Mouse (Mus musculus) colon, adult 2 months (tissue): ENCODE measurements around the gene Pigt. TPM values are rescaled to one million over a fixed set of nuclear protein-coding genes. Genes with fewer than 3 reads are reported as not detected.

Source experiments
- polyA plus RNA-seq: library from polyadenylated mRNA; depleted of rRNA; stranded (reverse); fragments of >200 nt; gene quantifications from 2 replicates; pipeline ENCODE4 v1.2.3, GENCODE M21; 2012; rRNA removed

The Pigt gene
- polyA plus RNA-seq = 181 and 196 TPM in 2 replicates

DNA sequence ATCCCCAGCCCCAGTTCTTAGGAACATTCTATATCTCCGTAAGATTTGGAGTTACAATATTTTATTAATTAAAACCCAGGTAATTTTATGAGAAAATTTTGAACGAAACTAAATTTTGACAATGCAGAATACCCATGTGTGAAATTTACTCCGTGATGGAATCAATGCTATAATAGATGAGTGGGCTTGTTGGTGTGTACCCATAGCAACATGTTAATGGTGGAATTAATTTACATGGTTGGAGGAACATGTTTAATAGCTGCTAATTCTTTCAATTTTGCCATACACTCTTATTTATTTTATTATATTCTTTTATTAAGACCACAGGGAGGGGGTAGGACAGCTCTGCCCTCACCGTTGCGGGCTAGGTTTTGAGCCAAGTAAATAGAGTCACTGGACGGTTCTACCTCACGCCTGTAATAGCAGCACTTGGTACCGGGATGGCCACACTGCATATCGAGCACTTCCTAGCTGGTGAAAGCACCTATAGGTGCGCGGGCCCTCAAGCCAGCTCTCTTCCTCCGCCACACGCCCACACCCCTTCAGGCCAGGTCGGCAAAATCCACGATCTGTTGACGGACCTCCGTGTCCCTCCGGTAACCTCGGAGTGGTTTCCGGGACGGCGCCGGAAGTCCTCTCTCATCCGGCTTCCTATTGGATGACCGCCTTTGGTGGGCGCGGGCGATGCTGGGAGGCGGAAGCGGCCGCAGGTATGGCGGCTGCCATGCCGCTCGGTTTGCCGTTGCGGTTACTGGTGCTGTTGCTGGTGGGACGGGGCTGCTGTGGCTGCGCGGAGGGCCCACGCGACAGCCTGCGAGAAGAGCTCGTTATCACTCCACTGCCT is at the start of gene Pigt:
Pigt (plus strand) TSS at position 674 of the 844 bp plus-strand sequence.

DNA sequence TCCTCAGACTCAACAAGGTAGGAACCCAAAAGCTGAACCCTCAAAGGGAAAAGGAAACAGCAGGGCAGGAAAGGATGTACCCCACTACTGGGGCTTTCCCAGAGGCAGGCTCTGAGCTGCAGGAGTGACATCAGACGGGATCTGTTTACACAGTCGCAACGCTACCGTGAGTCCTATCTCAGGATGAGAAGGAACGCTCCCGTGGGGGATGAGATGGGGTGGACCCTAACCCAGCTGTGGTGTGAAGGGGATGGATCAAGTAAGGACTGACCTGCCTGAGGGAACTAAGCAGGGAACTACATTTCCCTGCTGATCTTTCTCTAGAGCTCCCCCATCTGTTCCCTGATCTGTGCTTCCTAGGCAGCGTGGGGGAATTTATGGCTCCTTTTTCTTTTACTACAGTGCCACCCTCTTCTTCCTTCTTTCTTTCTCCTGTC is 40.4 kb upstream of the Pigt start, which contains the start of gene Sys1:
Sys1 (plus strand) TSS at position 101 of the 437 bp plus-strand sequence.

DNA sequence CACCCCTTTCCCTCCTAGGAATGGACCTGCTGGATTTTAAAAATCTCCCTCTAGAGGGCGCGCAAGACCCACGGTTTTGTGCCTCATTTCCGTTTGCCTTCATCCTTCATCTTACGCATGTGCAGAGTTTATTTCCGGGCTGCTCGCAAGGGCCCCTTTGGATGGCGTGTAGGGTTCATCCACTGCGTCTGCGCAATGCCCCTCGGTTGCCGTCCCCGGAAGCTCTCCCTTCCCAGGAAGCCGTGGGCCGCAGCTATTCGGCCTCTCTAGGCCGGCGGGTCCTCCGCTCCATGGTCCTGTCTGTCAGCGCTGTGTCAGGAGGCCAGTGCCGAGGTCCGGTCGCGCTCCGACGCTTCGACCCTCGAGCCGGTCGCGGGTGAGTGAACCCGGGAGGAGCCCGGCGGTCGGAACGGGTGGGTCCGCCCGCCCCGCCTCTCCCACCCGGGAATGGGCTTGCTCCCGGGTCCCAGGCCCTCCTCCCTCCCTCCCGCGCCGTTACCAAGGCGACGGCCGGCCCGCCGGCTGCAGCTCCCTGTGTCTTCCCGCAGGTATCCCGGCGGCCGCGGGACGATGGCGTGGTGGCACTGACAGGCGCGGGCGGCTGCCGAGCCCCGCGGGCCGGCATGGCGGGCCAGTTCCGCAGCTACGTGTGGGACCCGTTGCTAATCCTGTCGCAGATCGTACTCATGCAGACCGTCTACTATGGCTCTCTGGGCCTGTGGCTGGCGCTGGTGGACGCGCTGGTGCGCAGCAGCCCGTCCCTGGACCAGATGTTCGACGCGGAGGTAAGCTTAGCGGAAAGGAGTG is 36.4 kb upstream of the Pigt start, which contains the start of gene Gm20458:
Gm20458 (plus strand) TSS at position 223 of the 807 bp plus-strand sequence.

DNA sequence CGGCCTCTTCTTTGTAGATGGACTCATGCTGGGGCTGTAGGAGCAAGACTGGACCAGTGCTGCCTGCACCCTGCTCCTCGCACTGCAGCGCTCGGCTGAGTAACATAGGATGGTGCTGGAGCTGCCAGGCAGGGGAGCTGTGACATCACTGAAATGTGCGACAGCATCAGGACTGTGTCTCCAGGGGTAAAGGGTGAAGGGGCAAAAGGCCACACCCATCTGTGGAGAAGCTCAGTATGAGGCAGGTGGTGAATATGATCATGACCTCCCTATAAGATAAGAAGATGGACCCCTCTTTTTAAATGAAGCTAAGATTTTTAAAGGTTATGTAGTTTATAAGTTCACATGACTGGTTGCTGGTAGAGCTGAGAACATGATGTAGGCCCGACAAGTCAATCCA is 23.7 kb upstream of the Pigt start, which contains the start of gene Trp53tg5:
Trp53tg5 (minus strand) TSS at position 101 of the 400 bp plus-strand sequence.

DNA sequence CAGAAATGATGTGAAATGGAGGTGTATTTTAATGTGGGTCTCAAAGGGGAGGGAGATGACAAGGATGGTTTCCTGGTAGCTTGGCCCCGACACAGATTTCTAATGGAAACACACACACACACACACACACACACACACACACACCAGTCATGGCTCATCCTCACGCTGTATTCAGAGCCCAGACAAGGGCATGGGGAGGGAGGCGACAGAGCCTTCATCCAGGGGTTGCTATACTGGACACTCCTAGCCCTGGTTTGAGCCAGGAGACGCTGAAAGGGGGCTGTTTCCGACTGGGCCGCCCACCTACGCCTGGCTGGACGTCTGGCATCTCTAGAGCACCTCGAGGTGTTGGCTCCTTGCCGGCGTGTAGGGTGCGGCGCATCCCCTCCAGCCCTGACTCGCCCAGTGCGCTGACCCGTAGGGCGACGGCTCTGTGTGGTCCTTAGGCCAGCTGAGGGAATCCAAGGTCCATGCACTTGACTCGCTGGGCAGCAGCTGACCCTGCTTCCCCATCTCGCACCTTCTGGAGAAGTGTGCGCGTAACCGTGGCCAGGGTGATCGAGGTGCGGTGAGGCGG is 11.6 kb upstream of the Pigt start, which contains the start of gene Dbndd2:
Dbndd2 (plus strand) TSS at position 426 of the 577 bp plus-strand sequence.

Other genes starting within 250 kb of the Pigt start
- not detected in 2 replicates for gene Svs3b, start 240.9 kb upstream of the Pigt start, polyA plus RNA-seq
- gene Svs4, start 219.1 kb upstream of the Pigt start, polyA plus RNA-seq = not detected in 2 replicates
- not detected in 2 replicates for gene Svs3a, start 208.3 kb upstream of the Pigt start, polyA plus RNA-seq
- gene Svs6, start 180.8 kb upstream of the Pigt start, polyA plus RNA-seq = not detected in 2 replicates
- gene Svs5, start 164.8 kb upstream of the Pigt start, polyA plus RNA-seq = not detected in 2 replicates
- gene Slpi, start 108.4 kb upstream of the Pigt start, polyA plus RNA-seq = 17.9 and 23.1 TPM in 2 replicates
- gene Rbpjl, start 94.4 kb upstream of the Pigt start, polyA plus RNA-seq = 0.07 and 18.9 TPM in 2 replicates
- gene Matn4, start 92.4 kb upstream of the Pigt start, polyA plus RNA-seq = 6.8 and 7.4 TPM in 2 replicates
- 107 and 113 TPM in 2 replicates for gene Sdc4, start 53.6 kb upstream of the Pigt start, polyA plus RNA-seq
- 163 and 226 TPM in 2 replicates for gene Sys1, start 40.6 kb upstream of the Pigt start, polyA plus RNA-seq
- gene Gm20458, start 36.6 kb upstream of the Pigt start, polyA plus RNA-seq = 59.6 and 66.8 TPM in 2 replicates
- not detected in 2 replicates for gene Trp53tg5, start 23.8 kb upstream of the Pigt start, polyA plus RNA-seq
- 73.3 and 88.5 TPM in 2 replicates for gene Dbndd2, start 11.4 kb upstream of the Pigt start, polyA plus RNA-seq
- 715 and 811 TPM in 2 replicates for gene Wfdc2, start 64.9 kb downstream of the Pigt start, polyA plus RNA-seq
- not detected in 2 replicates for gene Spint3, start 75.9 kb downstream of the Pigt start, polyA plus RNA-seq
- 0.16 TPM in 2 replicates for gene Wfdc6a, start 87.9 kb downstream of the Pigt start, polyA plus RNA-seq
- gene Eppin, start 96.1 kb downstream of the Pigt start, polyA plus RNA-seq = not detected in 2 replicates
- 0.15 TPM in 1 of 2 replicates, not detected in the other for gene Wfdc6b, start 116.0 kb downstream of the Pigt start, polyA plus RNA-seq
- 0.31 and 0.35 TPM in 2 replicates for gene Wfdc8, start 116.1 kb downstream of the Pigt start, polyA plus RNA-seq
- gene Wfdc16, start 141.3 kb downstream of the Pigt start, polyA plus RNA-seq = 0.13 and 0.16 TPM in 2 replicates
- gene Wfdc10, start 158.5 kb downstream of the Pigt start, polyA plus RNA-seq = not detected in 2 replicates
- gene Wfdc9, start 159.1 kb downstream of the Pigt start, polyA plus RNA-seq = not detected in 2 replicates
- not detected in 2 replicates for gene Wfdc11, start 176.6 kb downstream of the Pigt start, polyA plus RNA-seq
- 0.28 and 0.73 TPM in 2 replicates for gene Wfdc13, start 187.6 kb downstream of the Pigt start, polyA plus RNA-seq
- not detected in 2 replicates for gene Spint4, start 201.0 kb downstream of the Pigt start, polyA plus RNA-seq
- gene Spint5, start 217.8 kb downstream of the Pigt start, polyA plus RNA-seq = not detected in 2 replicates
- gene Wfdc3, start 248.4 kb downstream of the Pigt start, polyA plus RNA-seq = 0.28 and 0.84 TPM in 2 replicates
- 60.0 and 89.4 TPM in 2 replicates for gene Dnttip1, start 248.5 kb downstream of the Pigt start, polyA plus RNA-seq